Mouse (Mus musculus) C2C12 (cell line): ENCODE measurements around the gene Eps15l1.

Source experiments
- CEBPB ChIP-seq: IDR thresholded peaks from one replicate; pipeline ENCODE4 v1.6.1; 2011; ENCODE audit warnings: low read depth, mild to moderate bottlenecking, control low read depth, moderate library complexity
- CTCF ChIP-seq: IDR thresholded peaks from one replicate; pipeline ENCODE4 v1.5.1; 2011; ENCODE audit not compliant: control insufficient read depth, insufficient read depth, insufficient read length
- MYOG ChIP-seq: IDR thresholded peaks from one replicate; pipeline ENCODE4 v1.6.1; 2011; ENCODE audit not compliant: control insufficient read depth, insufficient read length; ENCODE audit errors: extremely low read depth
- USF1 ChIP-seq: IDR thresholded peaks from one replicate; pipeline ENCODE4 v1.6.1; 2011; ENCODE audit warnings: low read depth, mild to moderate bottlenecking, control low read depth, moderate library complexity

GRCm38 (mm10) chr8:72453904-72454303 lies 32.6 kb upstream of the Eps15l1 start:
- TF ChIP-seq CTCF (no peak), USF1 (no peak), CEBPB (no peak), MYOG (no peak)
